Comparison of ENCODE assay signal across 8 mouse cellular contexts in genomic region chr8:105799091-105799812, GRCm38 (mm10). TPM values are rescaled to one million over a fixed set of nuclear protein-coding genes. Genes with fewer than 3 reads are reported as not detected.
DNase-seq lines count a peak whose midpoint lies in the region; ATAC-seq and TF ChIP-seq lines count a peak whose summit lies in the region.

No protein-coding gene starts in this region.

- H3K27ac ChIP-seq in neural tube, embryonic 13.5 days (replicated peaks): peak overlapping the region; percentile 4; the same call in 1 of the 2 replicates
- no peak overlapping the region for H3K27ac ChIP-seq in neural tube, embryonic 15.5 days (replicated peaks)
- peak overlapping the region; percentile 15; the same call in 1 of the 2 replicates for H3K27ac ChIP-seq in kidney, adult 2 months (ENCODE audit: insufficient read depth, low read depth, low read length)
- peak overlapping the region; percentile 99 for H3K27ac ChIP-seq in liver, embryonic 15.5 days (replicated peaks)
- H3K27ac ChIP-seq in small intestine, adult 2 months (ENCODE audit: insufficient read depth, low read depth, low read length): peak overlapping the region; percentile 48

- H3K4me3 ChIP-seq in neural tube, embryonic 13.5 days: no peak overlapping the region
- no peak overlapping the region for H3K4me3 ChIP-seq in neural tube, embryonic 15.5 days (replicated peaks)
- no peak overlapping the region for H3K4me3 ChIP-seq in kidney, adult 2 months (ENCODE audit: insufficient read depth, low read depth, low read length)
- peak overlapping the region; percentile 39 for H3K4me3 ChIP-seq in liver, embryonic 15.5 days (replicated peaks)
- no peak overlapping the region for H3K4me3 ChIP-seq in small intestine, adult 2 months (ENCODE audit: low read depth, low read length)

- H3K27me3 ChIP-seq in neural tube, embryonic 13.5 days: no peaks in the 10 kb centered on the region
- no peaks in the 10 kb centered on the region for H3K27me3 ChIP-seq in neural tube, embryonic 15.5 days (replicated peaks)
- H3K27me3 ChIP-seq in kidney, adult 2 months (replicated peaks; ENCODE audit: control insufficient read depth, insufficient read depth, low read length): no peaks in the 10 kb centered on the region
- no peaks in the 10 kb centered on the region for H3K27me3 ChIP-seq in liver, embryonic 15.5 days
- H3K27me3 ChIP-seq in small intestine, adult 2 months (ENCODE audit: control insufficient read depth, insufficient read depth, low read length): no peaks in the 10 kb centered on the region

- H3K9ac ChIP-seq in neural tube, embryonic 13.5 days: no peak overlapping the region
- no peak overlapping the region for H3K9ac ChIP-seq in neural tube, embryonic 15.5 days (replicated peaks)
- H3K9ac ChIP-seq in liver, embryonic 15.5 days: peak overlapping the region; percentile 55

- ATAC-seq in neural tube, embryonic 13.5 days (ENCODE audit: low read depth): no peak
- ATAC-seq in neural tube, embryonic 15.5 days (ENCODE audit: low FRiP score): no peak; the same call in 1 of the 2 replicates
- ATAC-seq in liver, embryonic 15.5 days (ENCODE audit: insufficient read depth): peak; percentile 35

- H3K4me2 ChIP-seq in neural tube, embryonic 13.5 days: no peak overlapping the region
- no peak overlapping the region for H3K4me2 ChIP-seq in neural tube, embryonic 15.5 days
- H3K4me2 ChIP-seq in liver, embryonic 15.5 days: peak overlapping the region; percentile 67

- H3K4me1 ChIP-seq in neural tube, embryonic 13.5 days (replicated peaks): peaks cover 10% of the 10 kb centered on the region; the same call in 1 of the 2 replicates
- peaks cover 8% of the 10 kb centered on the region for H3K4me1 ChIP-seq in neural tube, embryonic 15.5 days
- peaks cover 17% of the 10 kb centered on the region for H3K4me1 ChIP-seq in kidney, adult 2 months (ENCODE audit: control insufficient read depth, insufficient read depth, low read length)
- H3K4me1 ChIP-seq in liver, embryonic 15.5 days (replicated peaks): peaks cover 89% of the 10 kb centered on the region
- H3K4me1 ChIP-seq in small intestine, adult 2 months (ENCODE audit: control insufficient read depth, insufficient read depth, insufficient read length, low read length): peaks cover 21% of the 10 kb centered on the region

- no peaks in the 10 kb centered on the region for H3K9me3 ChIP-seq in neural tube, embryonic 13.5 days
- H3K9me3 ChIP-seq in neural tube, embryonic 15.5 days (replicated peaks): no peaks in the 10 kb centered on the region
- no peaks in the 10 kb centered on the region for H3K9me3 ChIP-seq in liver, embryonic 15.5 days (replicated peaks)

- WGBS in neural tube, embryonic 13.5 days: 58% methylated on average over 8 of the region's 8 CpGs
- 55% methylated on average over 8 of the region's 8 CpGs for WGBS in neural tube, embryonic 15.5 days
- WGBS in kidney, adult 2 months: 18% methylated on average over 8 of the region's 8 CpGs
- WGBS in liver, embryonic 15.5 days (ENCODE audit: insufficient replicate concordance): 26% methylated on average over 8 of the region's 8 CpGs
- WGBS in small intestine, adult 2 months: 22% methylated on average over 8 of the region's 8 CpGs

- TF ChIP-seq POLR2A in kidney, adult 2 months (IDR thresholded peaks at IDR 0.05; ENCODE audit: low read depth, low read length): no peak
- TF ChIP-seq POLR2A in small intestine, adult 2 months (IDR thresholded peaks at IDR 0.05; ENCODE audit: low read depth, low read length): no peak

- TF ChIP-seq CTCF in kidney, adult 2 months (conservative IDR thresholded peaks at IDR 0.05; ENCODE audit: insufficient read depth, insufficient read length, low read depth, low read length): no peak
- TF ChIP-seq CTCF in small intestine, adult 2 months (IDR thresholded peaks at IDR 0.05; ENCODE audit: extremely low read depth, insufficient read length, insufficient replicate concordance, low read depth, low read length): no peak

- H3K36me3 ChIP-seq in neural tube, embryonic 13.5 days: 0 out of 2 replicates have a peak, but pooled peaks cover 5% of the 10 kb centered on the region
- H3K36me3 ChIP-seq in neural tube, embryonic 15.5 days: 0 out of 2 replicates have a peak, but pooled peaks cover 2% of the 10 kb centered on the region
- H3K36me3 ChIP-seq in kidney, adult 2 months (ENCODE audit: control insufficient read depth, insufficient read depth, low read length): no peaks in the 10 kb centered on the region
- H3K36me3 ChIP-seq in liver, embryonic 15.5 days (replicated peaks): peaks cover 83% of the 10 kb centered on the region
- peaks cover 2% of the 10 kb centered on the region; the same call in 1 of the 2 replicates for H3K36me3 ChIP-seq in small intestine, adult 2 months (ENCODE audit: control insufficient read depth, insufficient read depth, low read length)

- DNase-seq in cerebellum, adult 11-12 months: peak; percentile 50
- DNase-seq in gastrocnemius, postnatal 25 days: peak; percentile 73
- DNase-seq in kidney, adult 2 months: peak; percentile 94
- DNase-seq in thymus, postnatal 10 days (ENCODE audit: low spot score in 2 of 2): no peak

RNA-seq across cellular contexts. Expression of gene Ranbp10, which starts 27.9 kb away (rescaled TPM):
- polyA plus RNA-seq in neural tube, embryonic 13.5 days (2015; fragmentation: Nextera tagmentation; extraction: Ambion mirVana): 11.6 and 13.0 TPM in 2 replicates
- 9.9 and 10.4 TPM in 2 replicates for polyA plus RNA-seq in neural tube, embryonic 15.5 days (2015; fragmentation: Nextera tagmentation; extraction: Ambion mirVana)
- 10 to 100 TPM; 14.6 to 20.5 TPM for total RNA-seq in gastrocnemius, postnatal 25 days (2021)
- 22.1 and 24.8 TPM in 2 replicates for polyA plus RNA-seq in kidney, adult 2 months (2012; rRNA removed)
- 45.0 and 52.2 TPM in 2 replicates for polyA plus RNA-seq in liver, embryonic 15.5 days (2015; fragmentation: Nextera tagmentation; extraction: Ambion mirVana)
- 9.5 and 15.3 TPM in 2 replicates for polyA plus RNA-seq in small intestine, adult 2 months (2012; rRNA removed)

RNA-seq across cellular contexts. Expression of gene Tsnaxip1, which starts 28.3 kb away (rescaled TPM):
- 0.46 and 0.54 TPM in 2 replicates for polyA plus RNA-seq in neural tube, embryonic 13.5 days (2015; fragmentation: Nextera tagmentation; extraction: Ambion mirVana)
- 0.28 and 0.47 TPM in 2 replicates for polyA plus RNA-seq in neural tube, embryonic 15.5 days (2015; fragmentation: Nextera tagmentation; extraction: Ambion mirVana)
- total RNA-seq in gastrocnemius, postnatal 25 days (2021): not detected
- 0.05 TPM in 1 of 2 replicates, not detected in the other for polyA plus RNA-seq in kidney, adult 2 months (2012; rRNA removed)
- 0.07 and 0.22 TPM in 2 replicates for polyA plus RNA-seq in liver, embryonic 15.5 days (2015; fragmentation: Nextera tagmentation; extraction: Ambion mirVana)
- polyA plus RNA-seq in small intestine, adult 2 months (2012; rRNA removed): not detected in 2 replicates

RNA-seq across cellular contexts. Expression of gene Gfod2, which starts 40.8 kb away (rescaled TPM):
- polyA plus RNA-seq in neural tube, embryonic 13.5 days (2015; fragmentation: Nextera tagmentation; extraction: Ambion mirVana): 66.7 and 72.4 TPM in 2 replicates
- 60.5 and 73.8 TPM in 2 replicates for polyA plus RNA-seq in neural tube, embryonic 15.5 days (2015; fragmentation: Nextera tagmentation; extraction: Ambion mirVana)
- 1 to 10 TPM; 5.1 to 6.2 TPM for total RNA-seq in gastrocnemius, postnatal 25 days (2021)
- 7.5 and 7.8 TPM in 2 replicates for polyA plus RNA-seq in kidney, adult 2 months (2012; rRNA removed)
- polyA plus RNA-seq in liver, embryonic 15.5 days (2015; fragmentation: Nextera tagmentation; extraction: Ambion mirVana): 1.8 and 2.3 TPM in 2 replicates
- polyA plus RNA-seq in small intestine, adult 2 months (2012; rRNA removed): 4.9 and 8.3 TPM in 2 replicates

RNA-seq across cellular contexts. Expression of gene Cenpt, which starts 53.8 kb away (rescaled TPM):
- polyA plus RNA-seq in neural tube, embryonic 13.5 days (2015; fragmentation: Nextera tagmentation; extraction: Ambion mirVana): 52.7 and 63.8 TPM in 2 replicates
- polyA plus RNA-seq in neural tube, embryonic 15.5 days (2015; fragmentation: Nextera tagmentation; extraction: Ambion mirVana): 47.5 and 49.3 TPM in 2 replicates
- total RNA-seq in gastrocnemius, postnatal 25 days (2021): 1 to 10 TPM; 1.2 to 1.7 TPM
- polyA plus RNA-seq in kidney, adult 2 months (2012; rRNA removed): 6.7 and 7.3 TPM in 2 replicates
- 20.3 and 22.7 TPM in 2 replicates for polyA plus RNA-seq in liver, embryonic 15.5 days (2015; fragmentation: Nextera tagmentation; extraction: Ambion mirVana)
- polyA plus RNA-seq in small intestine, adult 2 months (2012; rRNA removed): 5.6 and 9.7 TPM in 2 replicates

RNA-seq across cellular contexts. Expression of gene Thap11, which starts 55.7 kb away (rescaled TPM):
- polyA plus RNA-seq in neural tube, embryonic 13.5 days (2015; fragmentation: Nextera tagmentation; extraction: Ambion mirVana): 61.4 and 64.1 TPM in 2 replicates
- polyA plus RNA-seq in neural tube, embryonic 15.5 days (2015; fragmentation: Nextera tagmentation; extraction: Ambion mirVana): 55.8 and 58.3 TPM in 2 replicates
- total RNA-seq in gastrocnemius, postnatal 25 days (2021): 10 to 100 TPM; 19.3 to 19.5 TPM
- 41.5 and 45.3 TPM in 2 replicates for polyA plus RNA-seq in kidney, adult 2 months (2012; rRNA removed)
- polyA plus RNA-seq in liver, embryonic 15.5 days (2015; fragmentation: Nextera tagmentation; extraction: Ambion mirVana): 31.5 and 32.2 TPM in 2 replicates
- polyA plus RNA-seq in small intestine, adult 2 months (2012; rRNA removed): 24.1 and 39.4 TPM in 2 replicates

Comparison
In these comparisons a context has a peak if more than half of its experiments do, and no peak if none do; other contexts are left out.
1. DNase-seq: peak in cerebellum, adult 11-12 months (single experiment), gastrocnemius, postnatal 25 days (single experiment) and kidney, adult 2 months (single experiment); none in thymus, postnatal 10 days (0 of 2).